Mouse (Mus musculus) brain, adult 2 months (tissue): ENCODE results near the gene Slc6a20a.

Experiments used
- DNase-seq: peaks from one replicate; pipeline ENCODE4 v3.0.0; 2011; ENCODE audit warnings: low read depth, low spot score

The Slc6a20a gene

DNA sequence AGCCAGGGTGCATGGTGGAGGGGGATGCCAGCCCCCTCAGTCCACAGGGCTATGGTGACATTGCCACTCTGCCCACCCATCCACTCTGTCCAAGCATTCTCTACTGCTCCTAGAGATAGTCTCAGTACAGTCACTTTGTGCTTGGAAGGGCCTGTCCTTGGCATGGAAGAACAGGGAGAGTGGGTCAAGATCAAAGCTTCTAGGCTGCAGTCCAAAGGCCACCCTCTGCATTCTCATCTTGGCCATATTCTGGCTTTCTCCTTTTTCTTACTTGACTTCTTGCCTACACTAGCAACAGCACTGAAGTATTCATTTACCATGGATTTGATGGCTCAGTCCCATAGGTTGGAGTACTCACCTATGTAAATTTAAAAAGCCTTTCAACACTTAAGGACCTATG, 40.5 kb downstream of the Slc6a20a start:
- no peak for DNase-seq

DNA sequence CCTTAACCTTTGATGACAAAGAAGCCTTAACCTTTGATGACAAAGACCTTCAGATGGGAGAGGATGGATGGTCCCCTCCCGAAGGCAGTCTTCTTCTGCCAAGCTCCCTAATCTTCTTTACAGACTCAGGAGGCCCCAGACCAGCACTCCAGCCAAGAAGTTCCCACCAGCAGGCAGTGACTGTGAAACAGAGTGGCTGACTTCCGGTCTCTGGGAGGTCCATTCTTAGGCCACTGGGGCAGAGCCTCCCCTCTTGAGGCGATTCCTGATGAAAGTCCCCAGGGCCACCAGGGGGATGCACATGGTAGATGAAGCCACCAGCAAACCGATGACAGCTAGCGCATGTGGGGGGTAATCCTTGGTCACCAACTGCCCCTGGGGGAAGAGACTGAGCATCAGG, 41.9 kb downstream of the Slc6a20a start:
- DNase-seq: no peak

DNA sequence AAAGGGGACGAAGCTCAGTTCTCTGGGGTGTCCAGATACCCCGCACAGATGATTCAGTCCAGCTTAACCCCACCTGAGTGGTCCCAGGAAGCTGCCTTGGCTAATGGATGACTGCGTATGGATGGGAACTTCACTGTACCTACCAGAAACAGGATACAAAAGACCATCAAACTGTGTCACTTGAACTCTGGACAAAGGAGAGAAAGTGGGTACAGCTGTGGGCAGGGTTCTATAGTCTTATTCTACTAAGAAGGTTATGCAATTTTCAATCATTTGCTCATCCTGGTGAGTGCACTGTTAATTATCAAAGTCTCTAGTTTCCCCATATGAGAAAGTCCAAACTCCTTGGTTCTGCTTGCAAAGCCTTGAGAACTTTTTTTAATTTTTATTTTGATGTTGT, 45.7 kb downstream of the Slc6a20a start:
- DNase-seq: no peak

DNA sequence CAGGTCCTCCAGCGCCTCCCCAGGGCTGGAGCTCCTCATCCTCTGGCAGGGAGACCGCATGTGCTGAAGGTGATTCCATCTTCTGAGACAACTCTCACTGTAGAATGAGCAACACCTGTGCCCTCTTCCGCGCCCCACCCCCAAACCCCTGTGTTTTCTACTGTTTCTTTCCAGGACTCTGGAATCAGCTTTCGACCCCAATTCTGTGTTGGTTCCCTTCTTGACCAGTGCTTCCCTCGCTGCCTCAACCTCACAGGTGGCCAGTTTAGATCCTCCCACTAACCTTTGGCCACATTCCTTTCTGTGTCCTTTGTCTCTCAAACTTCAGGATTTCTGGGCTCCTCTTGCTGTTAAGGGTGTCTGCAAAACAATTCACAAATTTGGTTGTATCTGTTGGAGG, 46.4 kb downstream of the Slc6a20a start, which contains the start of gene Slc6a20b:
Gene Slc6a20b (minus strand): TSS at position 285 of the 400 bp plus-strand sequence.
- DNase-seq: no peak

DNA sequence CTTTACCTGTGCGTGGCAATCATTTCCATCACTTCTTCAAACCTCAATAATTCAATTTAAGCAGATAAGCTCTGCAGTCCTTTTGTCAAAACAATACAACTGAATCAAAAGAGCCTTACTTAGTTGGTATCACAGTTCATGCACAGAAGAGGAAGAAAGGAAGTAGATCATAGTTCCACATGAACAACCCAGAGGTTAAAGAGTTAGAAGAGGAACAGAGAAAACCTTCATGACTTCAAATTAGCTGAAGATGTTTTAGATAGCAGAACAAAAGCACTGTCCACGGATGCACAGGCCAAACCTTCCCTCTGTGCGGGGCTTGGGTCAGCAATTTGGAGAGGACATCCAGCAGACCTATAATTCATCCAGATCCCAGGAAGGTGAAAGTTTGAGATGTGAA, 47.0 kb downstream of the Slc6a20a start:
- DNase-seq: no peak

DNA sequence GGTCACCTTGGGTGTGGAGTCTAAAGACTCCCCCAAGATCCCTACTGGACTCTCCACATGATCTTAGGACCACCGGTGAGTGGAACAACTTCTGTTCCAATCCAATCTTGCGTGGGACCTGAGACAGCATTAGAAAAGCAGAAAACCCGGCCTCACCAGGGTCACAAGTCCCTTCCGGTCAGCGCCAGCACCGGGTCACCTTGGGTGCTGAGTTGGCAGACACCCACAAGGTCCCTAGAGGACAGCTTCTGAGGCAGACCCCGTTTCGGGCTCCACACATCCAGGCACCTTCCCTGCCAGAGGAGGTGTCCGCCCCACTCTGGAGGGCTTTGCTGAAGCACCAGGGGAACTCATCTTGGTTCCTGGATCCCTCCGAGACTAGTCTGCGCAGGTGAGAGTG, 52.9 kb downstream of the Slc6a20a start:
- DNase-seq: no peak

DNA sequence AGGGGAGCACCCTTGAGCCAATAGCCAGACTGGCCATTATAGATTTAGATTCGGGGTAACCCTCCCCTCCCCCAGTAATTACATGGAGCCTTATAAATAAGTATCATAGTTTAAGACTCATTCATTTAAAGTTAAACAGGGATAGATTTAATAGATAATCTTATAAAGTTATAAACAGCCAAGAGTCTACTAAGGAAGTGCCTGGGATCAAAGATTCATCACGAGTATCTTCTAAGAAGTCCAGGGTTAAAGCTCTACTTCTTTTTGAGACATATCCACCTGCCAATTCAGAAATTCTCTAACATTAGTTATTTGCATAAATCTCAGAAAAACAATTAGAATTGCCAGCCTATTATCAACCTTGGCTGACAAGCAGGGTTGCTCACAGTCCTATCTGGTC, 53.9 kb downstream of the Slc6a20a start:
- DNase-seq: no peak

DNA sequence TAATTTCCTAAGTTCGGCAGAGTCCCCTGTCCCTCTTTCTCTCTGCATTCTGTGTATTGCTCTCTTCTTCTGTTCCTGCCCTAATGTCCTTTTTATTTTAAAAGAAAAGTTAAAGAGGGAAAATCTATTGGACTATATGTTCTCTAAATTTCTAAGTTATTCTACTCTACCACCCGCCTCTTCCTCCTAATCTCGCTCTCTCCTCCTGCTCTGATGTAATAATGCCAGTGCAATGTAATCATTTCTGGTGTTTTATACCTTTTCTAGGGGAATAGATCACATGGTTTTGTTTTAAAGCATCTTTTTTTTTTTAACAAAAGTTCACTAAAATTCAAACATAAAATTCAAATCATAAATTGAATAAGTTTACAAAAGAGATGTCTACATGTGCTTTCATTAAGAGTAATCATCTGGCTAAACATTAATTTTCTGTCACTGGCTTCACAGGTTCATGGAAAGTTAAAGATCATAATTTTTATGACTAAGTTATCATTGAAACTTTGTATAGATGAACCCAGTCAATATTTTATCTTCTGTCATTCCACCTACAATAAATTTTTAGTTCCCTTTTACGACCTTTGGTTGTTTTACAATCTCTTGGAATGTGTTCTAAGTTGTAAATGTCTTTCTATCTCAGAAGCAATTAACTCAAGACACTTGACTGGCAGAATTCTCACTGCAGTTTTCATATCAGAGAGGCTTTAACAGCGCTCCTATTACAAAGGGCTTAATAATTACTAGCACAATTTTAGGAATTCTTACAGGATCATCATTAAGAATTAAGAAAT, 58.2 kb downstream of the Slc6a20a start:
- DNase-seq: no peak

DNA sequence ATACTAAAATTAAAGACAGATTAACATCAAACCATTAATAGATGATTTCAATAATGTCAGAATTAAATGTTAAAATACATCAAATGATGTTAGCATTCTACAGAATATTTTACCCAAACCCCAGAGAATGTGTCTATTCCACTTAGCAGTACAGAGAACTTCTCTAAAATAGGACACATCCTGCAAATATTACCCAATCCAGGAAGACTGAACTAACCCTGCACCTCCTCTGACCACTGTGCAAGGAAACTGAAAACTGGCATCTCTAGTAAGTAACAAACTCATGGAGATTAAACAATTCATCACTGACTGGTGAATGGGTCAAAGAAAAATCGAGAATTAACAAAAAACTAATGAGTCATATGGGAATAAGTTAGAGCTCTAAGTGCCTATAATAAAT, 77.2 kb downstream of the Slc6a20a start:
- DNase-seq: no peak

DNA sequence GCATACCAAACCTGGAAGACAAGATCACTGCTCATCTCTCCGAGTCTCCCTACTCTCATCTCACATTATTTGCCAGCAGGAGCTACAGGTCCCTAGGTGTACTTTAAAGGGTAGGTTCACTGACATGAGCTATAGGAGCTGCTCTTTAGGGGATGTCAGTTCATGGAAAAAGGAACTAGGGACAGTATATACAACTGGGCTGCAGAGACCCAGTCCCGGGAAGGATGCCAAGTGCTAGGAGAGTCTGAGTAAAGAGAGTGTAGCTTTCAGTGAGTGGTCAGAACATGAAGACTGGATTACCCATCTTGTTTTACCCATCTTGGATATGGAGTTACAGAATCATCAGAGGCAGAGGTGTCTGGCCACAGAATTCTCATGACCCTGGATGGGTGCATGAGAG, 81.3 kb downstream of the Slc6a20a start:
- no peak for DNase-seq

DNA sequence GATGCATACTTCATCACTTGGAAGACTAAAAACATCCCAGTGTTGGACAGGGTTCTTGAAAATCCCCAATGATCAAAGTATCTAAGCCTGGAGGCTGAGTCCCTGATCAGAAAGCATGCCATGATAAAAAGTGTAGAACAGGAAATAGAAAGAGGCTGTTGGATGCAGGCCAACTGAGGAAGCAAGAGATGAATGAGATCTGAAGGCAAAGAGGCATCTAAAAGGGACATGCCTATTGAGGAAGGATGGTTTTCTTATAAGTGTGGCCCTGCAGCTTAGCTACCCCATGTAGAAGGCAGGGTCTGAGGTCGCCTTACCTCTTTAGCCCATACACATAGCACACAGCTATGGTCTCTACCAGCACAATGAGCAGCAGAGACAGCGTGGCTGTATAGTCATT, 81.8 kb downstream of the Slc6a20a start:
- DNase-seq: no peak

DNA sequence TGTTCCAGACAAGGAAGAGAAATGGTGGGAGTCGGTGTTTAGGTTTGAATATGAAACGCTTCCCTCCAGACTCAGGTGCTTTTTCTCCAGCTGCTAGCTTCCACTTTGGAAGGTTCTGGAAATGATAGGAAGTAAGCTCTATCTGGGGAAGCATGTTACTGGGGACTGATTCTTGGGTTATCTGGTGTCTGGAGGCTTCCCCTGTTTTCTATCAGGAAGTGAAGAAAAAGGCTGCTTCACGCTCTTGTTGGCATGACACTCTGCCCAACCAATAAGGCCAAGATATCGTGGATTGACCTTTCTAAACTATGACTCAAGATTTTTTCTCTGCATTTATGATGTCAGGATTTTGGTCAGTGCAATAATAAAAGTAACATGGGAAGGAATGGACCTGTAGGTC, 83.5 kb downstream of the Slc6a20a start:
- no peak for DNase-seq

DNA sequence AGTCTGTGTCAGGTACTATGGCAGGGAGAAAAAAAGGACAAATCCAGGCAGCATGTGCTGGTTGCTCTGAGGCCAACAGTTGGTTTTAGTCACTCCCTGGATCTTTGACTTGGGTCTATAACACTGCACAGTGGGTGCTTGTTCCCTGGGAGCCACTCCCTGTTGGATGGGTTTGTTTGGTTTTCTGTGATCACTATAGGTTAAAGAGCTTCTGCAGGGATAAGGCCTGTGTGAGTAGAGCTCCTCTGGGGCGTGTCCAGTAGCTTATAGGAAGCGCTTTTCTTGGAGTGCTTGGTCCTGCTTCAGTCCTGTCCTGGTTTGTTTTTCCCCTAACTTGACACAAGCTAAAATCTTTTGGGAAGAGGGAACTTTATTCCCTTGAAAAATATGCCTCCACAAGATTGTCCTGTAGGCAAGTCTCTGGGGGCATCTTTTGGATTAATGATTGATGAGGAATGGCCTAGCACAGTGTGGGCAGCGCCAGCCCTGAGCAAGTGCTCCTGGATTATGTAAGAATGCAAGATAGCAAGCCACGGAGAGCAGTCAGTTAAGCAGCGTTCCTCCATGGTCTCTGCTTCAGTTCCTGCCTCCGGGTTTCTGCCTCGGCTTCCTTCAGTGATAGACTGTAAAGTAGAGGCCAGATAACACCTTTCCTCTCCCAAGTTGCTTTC, 89.3 kb downstream of the Slc6a20a start:
- peak; percentile 6 for DNase-seq
